Mouse (Mus musculus): ENCODE measurements around the gene Adi1. TPM values are rescaled to one million over a fixed set of nuclear protein-coding genes. Genes with fewer than 3 reads are reported as not detected.
A peak's percentile ranks its signal among the peaks of the same experiment; 100 is the strongest.

Adi1 gene
- polyA plus RNA-seq, 1 experiment from 2014 or later: 27.0 TPM

- Histone ChIP-seq H3K9ac (replicated peaks) (no peak overlapping the region), H3K4me2 (no peak overlapping the region), H3K9me3 (replicated peaks) (no peaks in the 10 kb centered on the region), H3K4me3 (replicated peaks) (no peak overlapping the region), H3K36me3 (peaks cover 14% of the 10 kb centered on the region), H3K27me3 (replicated peaks) (no peaks in the 10 kb centered on the region), H3K27ac (replicated peaks) (0 out of 2 replicates have a peak overlapping the region, but pooled peaks have one; percentile 23), H3K4me1 (peaks cover 5% of the 10 kb centered on the region; the same call in 1 of the 2 replicates)
- 88% methylated on average over 24 of the region's 24 CpGs for WGBS
- no peak for ATAC-seq (ENCODE audit: low FRiP score)
Observed at GRCm38 (mm10) chr12:28714822-28715632, 40.0 kb downstream of the Adi1 start.

- no peaks in the 10 kb centered on the region for H3K4me1 ChIP-seq
- no peak overlapping the region for H3K9ac ChIP-seq (replicated peaks)
- H3K27ac ChIP-seq (replicated peaks): no peak overlapping the region
- H3K4me3 ChIP-seq (replicated peaks): no peak overlapping the region
- 59% methylated on average over 2 of the region's 2 CpGs for WGBS
- no peaks in the 10 kb centered on the region for H3K9me3 ChIP-seq (replicated peaks)
- no peak for ATAC-seq (ENCODE audit: low FRiP score)
- H3K4me2 ChIP-seq: no peak overlapping the region
- no peaks in the 10 kb centered on the region for H3K27me3 ChIP-seq (replicated peaks)
- peaks cover 30% of the 10 kb centered on the region for H3K36me3 ChIP-seq
Observed at GRCm38 (mm10) chr12:28717066-28717465, 42.0 kb downstream of the Adi1 start.

DNA sequence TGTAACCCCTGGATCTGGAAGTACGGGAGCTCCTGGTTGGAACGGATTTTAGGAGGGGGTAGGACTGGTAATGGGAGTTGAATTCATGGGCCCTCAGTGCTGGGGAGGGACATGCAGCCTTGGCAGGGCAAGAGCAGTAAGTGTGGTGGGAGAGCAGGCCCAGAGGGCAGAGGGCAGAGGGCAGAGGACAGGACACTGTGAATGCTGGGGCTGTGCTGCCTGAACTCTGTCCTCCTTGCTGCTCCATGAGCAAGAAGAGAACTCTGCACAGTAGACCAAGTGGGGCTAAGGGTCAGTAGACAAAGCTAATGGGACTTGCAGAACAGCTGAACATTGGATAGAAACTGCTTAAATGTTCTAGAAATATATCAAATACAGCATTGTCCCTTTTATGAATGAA lies 43.1 kb downstream of the Adi1 start:
- no peak overlapping the region for H3K4me2 ChIP-seq
- no peak overlapping the region for H3K4me3 ChIP-seq (replicated peaks)
- H3K4me1 ChIP-seq: no peaks in the 10 kb centered on the region
- H3K27me3 ChIP-seq (replicated peaks): no peaks in the 10 kb centered on the region
- no peak overlapping the region for H3K27ac ChIP-seq (replicated peaks)
- ATAC-seq (ENCODE audit: low FRiP score): no peak
- H3K9ac ChIP-seq (replicated peaks): no peak overlapping the region
- no peaks in the 10 kb centered on the region for H3K9me3 ChIP-seq (replicated peaks)
- WGBS: 97% methylated on average over 2 of the region's 2 CpGs
- H3K36me3 ChIP-seq: peaks cover 32% of the 10 kb centered on the region

DNA sequence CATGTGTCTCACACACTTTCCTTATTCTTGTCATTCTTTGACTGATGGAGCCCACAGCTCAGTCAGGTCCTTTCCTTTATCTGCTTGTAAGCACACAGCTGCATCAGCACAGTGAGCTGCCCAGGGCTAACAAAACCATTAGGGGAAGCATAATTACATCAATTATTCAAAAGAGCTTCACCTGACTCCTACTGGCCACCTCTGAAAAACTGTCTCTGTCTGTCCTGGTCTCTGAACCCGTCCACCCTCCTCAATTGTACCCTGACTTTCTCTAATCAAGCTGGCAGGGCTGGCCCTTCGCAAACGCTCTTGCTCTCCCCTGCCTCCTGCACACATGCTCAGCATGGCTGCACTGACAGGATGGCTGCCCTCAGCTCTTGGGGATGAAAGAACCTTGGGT lies 49.3 kb downstream of the Adi1 start:
- H3K27ac ChIP-seq (replicated peaks): no peak overlapping the region
- no peak overlapping the region for H3K4me2 ChIP-seq
- H3K9me3 ChIP-seq (replicated peaks): no peaks in the 10 kb centered on the region
- H3K4me3 ChIP-seq (replicated peaks): no peak overlapping the region
- no peaks in the 10 kb centered on the region for H3K27me3 ChIP-seq (replicated peaks)
- ATAC-seq (ENCODE audit: low FRiP score): no peak
- H3K9ac ChIP-seq (replicated peaks): no peak overlapping the region
- no peaks in the 10 kb centered on the region for H3K4me1 ChIP-seq
- peaks cover 35% of the 10 kb centered on the region for H3K36me3 ChIP-seq
- WGBS: 70% methylated on average over 3 of the region's 3 CpGs

DNA sequence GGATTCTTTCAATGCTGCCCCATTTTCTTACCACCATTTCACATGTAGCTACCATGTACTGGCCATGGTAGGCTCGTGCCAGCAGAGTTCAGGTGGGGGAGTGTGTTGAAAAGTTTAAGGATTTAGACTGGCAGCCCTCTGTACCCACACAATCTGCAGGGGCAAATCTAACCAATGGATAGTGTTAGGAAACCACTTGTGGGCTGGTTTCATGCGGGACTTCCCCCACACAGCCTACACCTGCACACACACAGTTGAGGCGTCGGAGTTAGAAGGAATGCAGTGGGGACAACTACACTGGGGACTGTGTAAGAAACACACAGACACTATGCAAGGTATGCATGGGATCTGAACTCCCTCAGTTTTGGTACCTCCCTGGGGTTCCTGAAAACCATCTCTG lies 51.2 kb downstream of the Adi1 start:
- no peak overlapping the region for H3K4me2 ChIP-seq
- no peaks in the 10 kb centered on the region for H3K27me3 ChIP-seq (replicated peaks)
- ATAC-seq (ENCODE audit: low FRiP score): no peak
- H3K27ac ChIP-seq (replicated peaks): no peak overlapping the region
- H3K9me3 ChIP-seq (replicated peaks): no peaks in the 10 kb centered on the region
- H3K9ac ChIP-seq (replicated peaks): no peak overlapping the region
- no peak overlapping the region for H3K4me3 ChIP-seq (replicated peaks)
- peaks cover 26% of the 10 kb centered on the region for H3K36me3 ChIP-seq
- WGBS: 96% methylated on average over 4 of the region's 4 CpGs
- no peaks in the 10 kb centered on the region for H3K4me1 ChIP-seq

- Histone ChIP-seq H3K4me1 (no peaks in the 10 kb centered on the region), H3K4me2 (no peak overlapping the region), H3K4me3 (replicated peaks) (no peak overlapping the region), H3K36me3 (peaks cover 24% of the 10 kb centered on the region), H3K27ac (replicated peaks) (no peak overlapping the region), H3K9ac (replicated peaks) (no peak overlapping the region), H3K27me3 (replicated peaks) (no peaks in the 10 kb centered on the region), H3K9me3 (replicated peaks) (no peaks in the 10 kb centered on the region)
- 93% methylated on average over 5 of the region's 5 CpGs for WGBS
- ATAC-seq (ENCODE audit: low FRiP score): no peak
Observed at GRCm38 (mm10) chr12:28727061-28727460, 52.0 kb downstream of the Adi1 start.

Small RNA genes within 50 kb of the gene (microRNA-seq; reads per million reads assigned to microRNA genes)
- gene Mir6937: not detected

Other genes with a start within 250 kb of the Adi1 start
- gene Dcdc2c, start 122.8 kb upstream of the Adi1 start, polyA plus RNA-seq (2015; fragmentation: Nextera tagmentation; extraction: Ambion mirVana): 0.10 TPM in 1 of 2 replicates, not detected in the other
- gene Allc, start 92.7 kb upstream of the Adi1 start, polyA plus RNA-seq (2015; fragmentation: Nextera tagmentation; extraction: Ambion mirVana): 0.14 TPM in 1 of 2 replicates, not detected in the other
- gene Colec11, start 51.9 kb upstream of the Adi1 start, polyA plus RNA-seq (2015; fragmentation: Nextera tagmentation; extraction: Ambion mirVana): 1.1 and 1.4 TPM in 2 replicates
- 417 and 491 TPM in 2 replicates for gene Rps7, start 39.3 kb upstream of the Adi1 start, polyA plus RNA-seq (2015; fragmentation: Nextera tagmentation; extraction: Ambion mirVana)
- gene Rnaseh1, start 25.6 kb upstream of the Adi1 start, polyA plus RNA-seq (2015; fragmentation: Nextera tagmentation; extraction: Ambion mirVana): 21.0 and 25.1 TPM in 2 replicates
- 39.7 and 41.8 TPM in 2 replicates for gene Trappc12, start 75.2 kb downstream of the Adi1 start, polyA plus RNA-seq (2015; fragmentation: Nextera tagmentation; extraction: Ambion mirVana)
- gene Eipr1, start 76.6 kb downstream of the Adi1 start, polyA plus RNA-seq (2015; fragmentation: Nextera tagmentation; extraction: Ambion mirVana): 59.8 and 70.8 TPM in 2 replicates